Mouse (Mus musculus) heart, adult 2 months (tissue): ENCODE data around the gene Tspo2.
A peak's percentile ranks its signal among the peaks of the same experiment; 100 is the strongest.

ENCODE experiments used
- CTCF ChIP-seq: fragments of 200-600 bp; IDR thresholded peaks from 2 replicates; pipeline ENCODE4 v1.8.1; 2022; ENCODE audit warnings: antibody characterized with exemption, mild to moderate bottlenecking, moderate library complexity
- EP300 ChIP-seq: fragments of 200-500 bp; IDR thresholded peaks from 2 replicates; pipeline ENCODE4 v1.6.1; 2011; ENCODE audit warnings: low read depth, low read length, control low read depth; ENCODE audit not compliant: insufficient read depth
- POLR2A ChIP-seq: fragments of 200-500 bp; IDR thresholded peaks from 2 replicates; pipeline ENCODE4 v1.6.1; 2011; ENCODE audit warnings: mild to moderate bottlenecking, low read depth, low read length, control low read depth; ENCODE audit not compliant: insufficient read depth

DNA sequence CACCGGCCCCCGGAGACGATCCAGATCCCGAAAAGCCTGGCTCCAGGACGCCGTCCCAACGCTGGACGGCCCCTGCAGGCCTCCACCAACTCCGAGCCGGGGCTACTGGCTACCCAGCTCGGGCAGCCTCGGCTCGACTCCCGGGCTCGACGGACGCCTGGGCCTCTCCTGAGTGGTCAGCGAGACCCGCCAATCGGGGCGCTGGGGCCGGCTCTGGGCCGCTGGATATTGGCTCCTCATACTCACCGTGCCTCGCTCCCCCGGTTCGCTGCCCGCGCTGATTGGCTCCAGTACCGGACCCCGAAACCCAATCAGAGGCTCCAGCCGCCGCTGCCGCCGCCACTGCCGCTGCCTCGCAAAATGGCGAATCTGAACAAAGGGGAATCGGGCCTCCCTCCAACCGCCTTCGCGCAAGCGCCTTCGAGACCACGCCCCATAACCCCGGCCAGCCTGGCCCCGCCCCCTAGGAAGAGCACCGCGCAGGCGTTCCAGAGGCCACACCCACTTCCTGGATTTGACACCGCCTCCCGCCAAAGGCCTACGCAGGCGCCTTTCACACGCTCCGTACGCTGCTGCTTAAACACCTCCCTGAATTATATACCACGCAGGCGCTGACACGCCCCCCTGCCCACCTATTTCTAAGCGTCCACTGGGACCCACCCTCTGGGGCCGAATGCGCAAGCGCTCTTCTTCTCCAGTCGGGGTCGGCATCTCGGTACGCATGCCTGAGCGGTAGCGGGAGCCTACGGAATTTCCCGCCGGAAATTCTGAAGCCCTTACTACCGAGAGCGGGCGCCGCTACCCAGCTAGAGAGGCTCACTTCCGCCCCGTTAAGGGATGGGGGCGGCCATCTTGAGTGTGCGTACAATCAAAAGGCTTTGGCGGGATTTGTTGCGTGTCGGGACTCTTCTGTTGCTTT is 41.7 kb downstream of the Tspo2 start, which contains the start of the genes Nfya and Oard1:
- no peak; the same call in 1 of the 2 replicates for TF ChIP-seq CTCF
- TF ChIP-seq POLR2A: peak; percentile 82
- TF ChIP-seq EP300: no peak; the same call in 1 of the 2 replicates
